Mouse (Mus musculus): Measurements from ENCODE around the gene Adam11.
A peak's percentile ranks its signal among the peaks of the same experiment; 100 is the strongest.
"Not testable (repeated sequence)": the region's sequence is repeated elsewhere in the genome, so short reads cannot be mapped to it uniquely, and the experiment has no call there.

Adam11 gene

GRCm38 (mm10) chr11:102761309-102762210, at the start of gene Adam11:
Adam11 (plus strand) TSS chr11:102761439.
- no peak for DNase-seq (ENCODE audit: low spot score in 2 of 2)

- no peak for DNase-seq (ENCODE audit: low spot score in 2 of 2)
Observed at GRCm38 (mm10) chr11:102712411-102712810, 48.8 kb upstream of the Adam11 start.

GRCm38 (mm10) chr11:102714578-102714977, 46.7 kb upstream of the Adam11 start:
- not testable (repeated sequence) for DNase-seq (ENCODE audit: low spot score in 2 of 2)

GRCm38 (mm10) chr11:102716135-102716534, 45.1 kb upstream of the Adam11 start:
- peak; percentile 15 to 41 for DNase-seq (ENCODE audit: low spot score in 2 of 2)

GRCm38 (mm10) chr11:102725574-102725973, 35.7 kb upstream of the Adam11 start:
- DNase-seq (ENCODE audit: low spot score in 2 of 2): no peak

GRCm38 (mm10) chr11:102728614-102729013, 32.6 kb upstream of the Adam11 start:
- peak in 1 of 2 experiments; percentile 55 for DNase-seq (ENCODE audit: low spot score in 2 of 2)

GRCm38 (mm10) chr11:102729835-102730234, 31.4 kb upstream of the Adam11 start:
- no peak for DNase-seq (ENCODE audit: low spot score in 2 of 2)

GRCm38 (mm10) chr11:102731366-102731765, 29.9 kb upstream of the Adam11 start:
- no peak for DNase-seq (ENCODE audit: low spot score in 2 of 2)

- no peak for DNase-seq (ENCODE audit: low spot score in 2 of 2)
Observed at GRCm38 (mm10) chr11:102733146-102733545, 28.1 kb upstream of the Adam11 start.

GRCm38 (mm10) chr11:102734961-102735360, 26.3 kb upstream of the Adam11 start:
- no peak for DNase-seq (ENCODE audit: low spot score in 2 of 2)

- no peak for DNase-seq (ENCODE audit: low spot score in 2 of 2)
Observed at GRCm38 (mm10) chr11:102738046-102738445, 23.2 kb upstream of the Adam11 start.

- peak; percentile 59 to 83 for DNase-seq (ENCODE audit: low spot score in 2 of 2)
Observed at GRCm38 (mm10) chr11:102739278-102739966, 21.8 kb upstream of the Adam11 start.

GRCm38 (mm10) chr11:102740634-102741033, 20.6 kb upstream of the Adam11 start:
- DNase-seq (ENCODE audit: low spot score in 2 of 2): no peak

GRCm38 (mm10) chr11:102741129-102741950, 19.9 kb upstream of the Adam11 start:
- peak in 1 of 2 experiments; percentile 40 for DNase-seq (ENCODE audit: low spot score in 2 of 2)

- DNase-seq (ENCODE audit: low spot score in 2 of 2): no peak
Observed at GRCm38 (mm10) chr11:102742066-102742465, 19.2 kb upstream of the Adam11 start.

- DNase-seq (ENCODE audit: low spot score in 2 of 2): no peak
Observed at GRCm38 (mm10) chr11:102742843-102743242, 18.4 kb upstream of the Adam11 start.

- DNase-seq (ENCODE audit: low spot score in 2 of 2): no peak
Observed at GRCm38 (mm10) chr11:102744746-102745145, 16.5 kb upstream of the Adam11 start.

- DNase-seq (ENCODE audit: low spot score in 2 of 2): no peak
Observed at GRCm38 (mm10) chr11:102747866-102748265, 13.4 kb upstream of the Adam11 start.

- DNase-seq (ENCODE audit: low spot score in 2 of 2): no peak
Observed at GRCm38 (mm10) chr11:102748381-102748780, 12.9 kb upstream of the Adam11 start.

- no peak for DNase-seq (ENCODE audit: low spot score in 2 of 2)
Observed at GRCm38 (mm10) chr11:102749712-102750111, 11.5 kb upstream of the Adam11 start.

- no peak for DNase-seq (ENCODE audit: low spot score in 2 of 2)
Observed at GRCm38 (mm10) chr11:102752896-102753590, 8.2 kb upstream of the Adam11 start.

Measured in frontal cortex, postnatal 36 days (tissue).